Mouse (Mus musculus) cerebellum, postnatal 25 days (tissue): Measurements from ENCODE around the gene Pde4d.

ENCODE experiments used
- DNase-seq, 2 experiments: peaks; one replicate each; pipeline ENCODE4 v3.0.0; 2021; ENCODE audit warnings: mixed read lengths in 2 of 2

The Pde4d gene

GRCm38 (mm10) chr13:109841140-109841822 lies 1391.5 kb downstream of the Pde4d start:
- DNase-seq, result no peak

GRCm38 (mm10) chr13:109842982-109843381 lies 1393.2 kb downstream of the Pde4d start:
- no peak for DNase-seq

GRCm38 (mm10) chr13:109844828-109845227 lies 1395.1 kb downstream of the Pde4d start:
- no peak for DNase-seq

GRCm38 (mm10) chr13:109863826-109864225 lies 1414.1 kb downstream of the Pde4d start:
- no peak for DNase-seq

- DNase-seq, result no peak
Measured at GRCm38 (mm10) chr13:109864311-109864710, 1414.6 kb downstream of the Pde4d start.

- DNase-seq, result peak; percentile 29 to 60
Measured at GRCm38 (mm10) chr13:109880392-109880791, 1430.6 kb downstream of the Pde4d start.

GRCm38 (mm10) chr13:109881161-109881857 lies 1431.6 kb downstream of the Pde4d start:
- DNase-seq, result peak; percentile 31 to 60

GRCm38 (mm10) chr13:109883636-109884035 lies 1433.9 kb downstream of the Pde4d start:
- DNase-seq, result no peak

- no peak for DNase-seq
Measured at GRCm38 (mm10) chr13:109884812-109885211, 1435.1 kb downstream of the Pde4d start.

GRCm38 (mm10) chr13:109888293-109888692 lies 1438.5 kb downstream of the Pde4d start:
- DNase-seq, result no peak

GRCm38 (mm10) chr13:109891194-109891909 lies 1441.6 kb downstream of the Pde4d start:
- peak in 1 of 2 experiments; percentile 27 for DNase-seq

GRCm38 (mm10) chr13:109891910-109892265 lies 1442.1 kb downstream of the Pde4d start:
- no peak for DNase-seq

GRCm38 (mm10) chr13:109899442-109900428 lies 1450.0 kb downstream of the Pde4d start:
- peak; percentile 58 to 71 for DNase-seq

- no peak for DNase-seq
Measured at GRCm38 (mm10) chr13:109901811-109902210, 1452.1 kb downstream of the Pde4d start.

- peak; percentile 60 to 67 for DNase-seq
Measured at GRCm38 (mm10) chr13:109902460-109902854, 1452.7 kb downstream of the Pde4d start.

- DNase-seq, result peak; percentile 67 to 76
Measured at GRCm38 (mm10) chr13:109902855-109903763, 1453.4 kb downstream of the Pde4d start.

- DNase-seq, result no peak
Measured at GRCm38 (mm10) chr13:109903764-109904510, 1454.2 kb downstream of the Pde4d start.

- no peak for DNase-seq
Measured at GRCm38 (mm10) chr13:109906342-109906888, 1456.7 kb downstream of the Pde4d start.

- DNase-seq, result peak; percentile 77 to 86
Measured at GRCm38 (mm10) chr13:109907634-109908033, 1457.9 kb downstream of the Pde4d start.

GRCm38 (mm10) chr13:109908386-109908785 lies 1458.6 kb downstream of the Pde4d start:
- DNase-seq, result no peak
